Mouse (Mus musculus): ENCODE measurements around the gene Npas1.

Gene Npas1

DNA sequence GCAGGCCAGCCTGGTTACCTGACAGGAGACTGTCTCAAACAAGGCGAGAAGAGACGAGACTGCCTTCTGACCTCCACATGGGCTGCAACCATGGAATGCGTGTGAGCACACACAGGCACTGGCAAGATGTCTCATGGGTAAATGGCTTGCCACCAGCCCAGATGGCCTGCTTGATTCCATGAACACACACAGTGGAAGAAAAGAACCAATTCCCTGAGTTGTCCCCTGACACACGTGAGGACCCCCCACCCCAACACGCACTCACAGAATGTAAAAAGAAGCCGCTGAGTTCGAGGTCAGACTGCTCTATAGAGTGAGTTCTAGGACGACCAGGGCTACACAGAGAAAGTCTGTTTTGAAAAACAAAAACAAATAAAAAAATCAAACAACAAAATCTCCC, at the start of gene Npas1:
Gene Npas1 (minus strand): TSS at position 101 of the 400 bp plus-strand sequence.
- DNase-seq (ENCODE audit: low read depth, low spot score): no peak
- Histone ChIP-seq H3K36me3 (ENCODE audit: control insufficient read depth, insufficient read depth, low read length, poor library complexity, severe bottlenecking) (no peaks in the 10 kb centered on the region), H3K27me3 (ENCODE audit: control insufficient read depth, insufficient read depth, low read length, poor library complexity, severe bottlenecking) (0 out of 2 replicates have a peak, but pooled peaks cover 2% of the 10 kb centered on the region)

DNA sequence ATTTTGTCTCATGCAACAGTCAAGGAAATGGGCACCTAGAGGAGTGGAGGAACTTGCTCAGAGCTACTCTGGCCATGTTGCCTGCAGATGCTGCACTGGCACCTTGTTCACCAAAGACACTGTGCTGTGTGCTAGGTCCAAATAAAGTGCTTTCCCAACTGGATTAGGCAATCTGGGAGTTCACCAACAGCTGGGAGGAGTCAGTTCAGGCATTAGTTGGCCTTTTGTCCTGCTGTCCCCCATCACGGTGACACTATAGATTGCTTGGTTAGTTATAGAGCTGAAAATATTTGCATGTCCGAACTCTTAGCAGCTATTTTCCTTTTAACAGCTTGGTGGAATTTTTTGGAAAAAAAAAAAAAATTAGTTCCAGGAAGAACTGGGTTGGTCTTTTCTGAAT, 48.5 kb upstream of the Npas1 start:
- no peak for DNase-seq (ENCODE audit: low read depth, low spot score)
- Histone ChIP-seq H3K36me3 (ENCODE audit: control insufficient read depth, insufficient read depth, low read length, poor library complexity, severe bottlenecking) (no peaks in the 10 kb centered on the region), H3K27me3 (ENCODE audit: control insufficient read depth, insufficient read depth, low read length, poor library complexity, severe bottlenecking) (no peaks in the 10 kb centered on the region)

DNA sequence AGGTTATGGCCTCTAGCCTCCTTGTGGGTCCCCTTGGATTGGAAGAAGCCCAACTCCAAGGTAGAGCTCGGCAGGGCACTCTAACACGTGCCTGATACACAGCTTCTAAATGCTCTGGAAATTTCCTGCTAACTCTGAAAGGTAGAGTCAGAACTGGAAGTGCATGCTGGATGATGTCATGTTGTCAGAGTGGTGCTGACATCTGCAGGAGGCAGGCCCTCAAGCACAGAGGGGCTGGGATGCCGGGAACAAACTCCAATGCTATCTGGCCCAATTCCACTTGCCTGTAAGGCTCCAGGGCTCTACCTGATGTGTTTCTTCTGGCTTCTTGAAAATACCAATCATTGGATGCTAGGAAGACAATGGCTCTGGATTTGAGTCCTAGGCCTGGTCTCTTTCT, 47.9 kb upstream of the Npas1 start:
- H3K27me3 ChIP-seq (ENCODE audit: control insufficient read depth, insufficient read depth, low read length, poor library complexity, severe bottlenecking): no peaks in the 10 kb centered on the region
- no peaks in the 10 kb centered on the region for H3K36me3 ChIP-seq (ENCODE audit: control insufficient read depth, insufficient read depth, low read length, poor library complexity, severe bottlenecking)
- no peak for DNase-seq (ENCODE audit: low read depth, low spot score)

DNA sequence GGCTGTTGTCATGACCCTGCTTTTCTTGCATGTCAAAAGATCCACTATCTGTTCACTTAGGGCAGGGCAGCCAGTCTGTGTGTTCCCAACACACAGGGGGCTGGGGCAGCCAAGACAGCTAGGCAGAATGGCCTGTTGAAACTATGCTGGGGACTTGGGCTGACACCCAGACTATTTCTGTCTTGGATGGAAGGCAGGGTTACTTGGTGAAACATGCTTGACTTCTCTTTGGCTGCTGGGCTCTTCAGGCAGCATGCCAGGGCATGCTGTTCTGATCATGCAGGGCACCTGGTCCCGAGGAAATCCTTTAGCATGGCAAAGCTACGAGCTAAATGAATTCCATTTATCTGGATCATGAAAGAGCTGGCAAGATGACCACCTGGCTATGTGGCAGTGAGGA, 46.8 kb upstream of the Npas1 start:
- no peak for DNase-seq (ENCODE audit: low read depth, low spot score)
- no peaks in the 10 kb centered on the region for H3K36me3 ChIP-seq (ENCODE audit: control insufficient read depth, insufficient read depth, low read length, poor library complexity, severe bottlenecking)
- H3K27me3 ChIP-seq (ENCODE audit: control insufficient read depth, insufficient read depth, low read length, poor library complexity, severe bottlenecking): no peaks in the 10 kb centered on the region

- H3K36me3 ChIP-seq (ENCODE audit: control insufficient read depth, insufficient read depth, low read length, poor library complexity, severe bottlenecking): no peaks in the 10 kb centered on the region
- DNase-seq (ENCODE audit: low read depth, low spot score): no peak
- no peaks in the 10 kb centered on the region for H3K27me3 ChIP-seq (ENCODE audit: control insufficient read depth, insufficient read depth, low read length, poor library complexity, severe bottlenecking)
Observed at GRCm38 (mm10) chr7:16519310-16519709, 41.8 kb upstream of the Npas1 start.

DNA sequence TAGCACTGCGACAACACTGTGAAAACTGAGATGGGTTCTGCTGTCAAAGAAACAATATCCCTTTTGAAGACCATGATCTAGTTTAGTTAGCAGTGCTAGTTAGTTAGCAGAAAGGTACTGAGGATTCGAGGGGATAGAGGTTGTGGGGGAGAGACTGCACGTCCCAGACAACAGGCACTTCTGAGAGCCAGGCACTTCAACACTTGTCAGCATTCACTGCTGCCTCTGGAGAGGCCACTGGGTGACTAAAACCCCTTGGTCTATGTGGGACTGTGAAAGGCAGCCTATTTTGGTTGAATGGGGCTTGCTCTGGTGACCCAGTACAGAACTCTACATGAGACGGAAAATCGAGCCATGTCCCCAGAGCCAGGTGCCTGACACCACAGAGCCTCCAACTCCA, 39.7 kb upstream of the Npas1 start:
- no peaks in the 10 kb centered on the region for H3K36me3 ChIP-seq (ENCODE audit: control insufficient read depth, insufficient read depth, low read length, poor library complexity, severe bottlenecking)
- no peaks in the 10 kb centered on the region for H3K27me3 ChIP-seq (ENCODE audit: control insufficient read depth, insufficient read depth, low read length, poor library complexity, severe bottlenecking)

DNA sequence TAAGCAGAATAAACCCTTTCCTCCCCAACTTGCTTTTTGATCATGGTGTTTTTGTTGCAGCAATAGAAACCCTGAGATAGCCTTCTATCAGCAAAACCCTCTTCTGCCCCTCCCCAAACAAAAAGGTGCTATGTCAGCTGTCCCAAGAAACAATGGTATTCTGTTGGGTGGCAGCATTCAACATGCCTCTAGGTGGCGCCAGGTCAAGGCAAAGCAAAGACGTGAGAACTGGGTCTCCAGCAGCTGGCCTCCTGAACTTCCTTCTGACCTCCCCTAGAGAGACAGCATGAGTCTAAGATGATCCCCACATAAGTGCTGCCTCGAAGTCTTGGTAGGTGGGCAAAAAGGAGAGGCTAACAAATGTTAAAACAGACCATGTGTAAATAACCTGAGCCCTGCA, 29.8 kb upstream of the Npas1 start:
- no peaks in the 10 kb centered on the region for H3K27me3 ChIP-seq (ENCODE audit: control insufficient read depth, insufficient read depth, low read length, poor library complexity, severe bottlenecking)
- DNase-seq (ENCODE audit: low read depth, low spot score): peak; percentile 75
- H3K36me3 ChIP-seq (ENCODE audit: control insufficient read depth, insufficient read depth, low read length, poor library complexity, severe bottlenecking): peaks cover 6% of the 10 kb centered on the region; the same call in 1 of the 2 replicates

More for the DNA sequence above, 39.7 kb upstream of the Npas1 start:
- no peak for DNase-seq (ENCODE audit: low read depth, low spot score)

GRCm38 (mm10) chr7:16505226-16505593, 27.7 kb upstream of the Npas1 start:
- Histone ChIP-seq H3K27me3 (ENCODE audit: control insufficient read depth, insufficient read depth, low read length, poor library complexity, severe bottlenecking) (no peaks in the 10 kb centered on the region), H3K36me3 (ENCODE audit: control insufficient read depth, insufficient read depth, low read length, poor library complexity, severe bottlenecking) (peaks cover 6% of the 10 kb centered on the region)
- no peak for DNase-seq (ENCODE audit: low read depth, low spot score)

GRCm38 (mm10) chr7:16504573-16505225, 27.2 kb upstream of the Npas1 start:
- Histone ChIP-seq H3K27me3 (ENCODE audit: control insufficient read depth, insufficient read depth, low read length, poor library complexity, severe bottlenecking) (no peaks in the 10 kb centered on the region), H3K36me3 (ENCODE audit: control insufficient read depth, insufficient read depth, low read length, poor library complexity, severe bottlenecking) (peaks cover 6% of the 10 kb centered on the region)
- DNase-seq (ENCODE audit: low read depth, low spot score): no peak

GRCm38 (mm10) chr7:16501571-16501970, 24.0 kb upstream of the Npas1 start:
- Histone ChIP-seq H3K27me3 (ENCODE audit: control insufficient read depth, insufficient read depth, low read length, poor library complexity, severe bottlenecking) (no peaks in the 10 kb centered on the region), H3K36me3 (ENCODE audit: control insufficient read depth, insufficient read depth, low read length, poor library complexity, severe bottlenecking) (peaks cover 3% of the 10 kb centered on the region)
- no peak for DNase-seq (ENCODE audit: low read depth, low spot score)

DNA sequence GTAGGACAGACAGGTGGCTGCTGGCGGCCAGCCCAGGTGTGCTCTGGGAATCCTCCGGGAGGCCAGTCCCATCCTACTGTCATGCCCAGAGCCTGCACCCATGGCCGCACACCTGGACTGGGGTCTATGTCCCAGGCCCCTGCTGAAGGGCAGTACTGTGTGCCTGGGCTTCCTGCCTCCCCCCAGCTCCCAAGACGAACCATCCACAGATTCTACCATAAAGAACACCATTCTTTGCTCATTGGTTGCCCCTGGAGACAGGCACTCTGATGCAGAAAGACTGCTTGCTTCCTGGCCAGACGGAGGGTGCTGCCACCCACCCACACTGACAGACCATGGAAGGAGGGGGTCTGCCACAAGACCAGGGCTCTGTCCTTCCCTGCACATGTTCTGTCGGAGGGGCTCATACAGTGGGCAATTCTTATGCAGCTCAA, 22.2 kb upstream of the Npas1 start:
- no peak for DNase-seq (ENCODE audit: low read depth, low spot score)
- Histone ChIP-seq H3K27me3 (ENCODE audit: control insufficient read depth, insufficient read depth, low read length, poor library complexity, severe bottlenecking) (no peaks in the 10 kb centered on the region), H3K36me3 (ENCODE audit: control insufficient read depth, insufficient read depth, low read length, poor library complexity, severe bottlenecking) (peaks cover 3% of the 10 kb centered on the region; the same call in 1 of the 2 replicates)

DNA sequence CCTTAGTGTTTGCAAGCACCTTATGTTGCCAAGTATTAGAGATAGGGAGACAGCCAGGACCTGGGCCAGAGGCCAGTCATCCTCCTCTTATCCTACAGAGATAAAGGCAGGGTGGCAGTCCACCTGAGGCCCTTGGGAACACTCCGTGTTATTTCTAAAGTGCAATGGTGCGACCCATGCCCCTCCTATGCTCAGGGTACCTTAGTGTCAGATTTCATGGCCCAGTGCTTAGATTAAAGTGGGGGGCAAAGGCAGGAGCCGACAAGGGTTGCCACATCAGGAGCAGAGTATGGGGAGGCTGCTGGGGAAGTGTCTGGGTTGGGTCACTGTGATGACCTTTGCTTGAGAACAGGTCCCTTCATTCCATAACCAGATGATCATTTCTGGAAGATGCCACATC, 18.7 kb upstream of the Npas1 start:
- Histone ChIP-seq H3K36me3 (ENCODE audit: control insufficient read depth, insufficient read depth, low read length, poor library complexity, severe bottlenecking) (0 out of 2 replicates have a peak, but pooled peaks cover 1% of the 10 kb centered on the region), H3K27me3 (ENCODE audit: control insufficient read depth, insufficient read depth, low read length, poor library complexity, severe bottlenecking) (no peaks in the 10 kb centered on the region)
- no peak for DNase-seq (ENCODE audit: low read depth, low spot score)

GRCm38 (mm10) chr7:16493361-16493760, 15.8 kb upstream of the Npas1 start:
- peak; percentile 58 for DNase-seq (ENCODE audit: low read depth, low spot score)
- H3K27me3 ChIP-seq (ENCODE audit: control insufficient read depth, insufficient read depth, low read length, poor library complexity, severe bottlenecking): no peaks in the 10 kb centered on the region
- H3K36me3 ChIP-seq (ENCODE audit: control insufficient read depth, insufficient read depth, low read length, poor library complexity, severe bottlenecking): no peaks in the 10 kb centered on the region

DNA sequence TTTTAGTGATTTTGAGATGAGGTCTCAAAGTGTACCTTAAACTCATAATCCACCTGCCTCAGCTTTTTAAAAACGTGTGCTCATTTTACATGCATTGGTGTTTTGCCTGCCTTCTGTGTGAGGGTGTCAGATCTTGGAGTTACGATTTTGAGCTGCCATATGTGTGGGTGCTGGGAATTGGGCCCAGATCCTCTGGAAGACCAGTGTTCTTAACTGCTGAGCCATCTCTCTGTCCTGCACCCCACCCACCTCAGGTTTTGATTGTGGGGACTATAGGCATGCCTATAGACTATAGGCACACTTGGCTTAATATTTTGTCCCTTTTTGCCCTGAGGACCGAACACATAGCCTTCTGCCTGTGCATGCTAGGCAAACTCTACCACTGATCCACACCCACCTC, 14.7 kb upstream of the Npas1 start:
- Histone ChIP-seq H3K27me3 (ENCODE audit: control insufficient read depth, insufficient read depth, low read length, poor library complexity, severe bottlenecking) (no peaks in the 10 kb centered on the region), H3K36me3 (ENCODE audit: control insufficient read depth, insufficient read depth, low read length, poor library complexity, severe bottlenecking) (no peaks in the 10 kb centered on the region)
- DNase-seq (ENCODE audit: low read depth, low spot score): no peak

GRCm38 (mm10) chr7:16491759-16492158, 14.2 kb upstream of the Npas1 start:
- no peaks in the 10 kb centered on the region for H3K36me3 ChIP-seq (ENCODE audit: control insufficient read depth, insufficient read depth, low read length, poor library complexity, severe bottlenecking)
- DNase-seq (ENCODE audit: low read depth, low spot score): peak; percentile 80
- no peaks in the 10 kb centered on the region for H3K27me3 ChIP-seq (ENCODE audit: control insufficient read depth, insufficient read depth, low read length, poor library complexity, severe bottlenecking)

DNA sequence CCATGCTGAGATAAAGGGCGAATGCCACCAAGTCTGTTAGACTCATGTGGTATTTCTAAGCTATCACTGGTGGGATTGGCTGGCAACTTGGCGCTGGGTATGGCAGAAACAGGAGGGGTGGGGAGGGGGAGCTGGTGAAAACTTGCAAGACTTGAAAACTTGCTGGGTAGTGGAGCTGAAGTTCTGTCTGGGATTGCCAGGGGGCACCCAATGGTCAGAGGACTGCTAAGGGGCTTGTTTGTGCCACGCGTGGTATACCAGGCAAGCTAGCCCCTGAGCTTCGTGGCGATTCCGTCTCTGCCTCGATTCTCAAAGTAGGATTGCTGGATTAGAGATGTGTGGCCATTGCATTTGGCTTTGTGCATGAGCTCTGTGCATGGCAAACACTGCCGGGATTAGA, 12.4 kb upstream of the Npas1 start:
- DNase-seq (ENCODE audit: low read depth, low spot score): no peak
- H3K36me3 ChIP-seq (ENCODE audit: control insufficient read depth, insufficient read depth, low read length, poor library complexity, severe bottlenecking): no peaks in the 10 kb centered on the region
- H3K27me3 ChIP-seq (ENCODE audit: control insufficient read depth, insufficient read depth, low read length, poor library complexity, severe bottlenecking): no peaks in the 10 kb centered on the region

Measured in splenic B cell, adult 2 months (primary cell).